Mouse (Mus musculus) midbrain, embryonic 14.5 days (tissue): Measurements from ENCODE around the gene Cadm1. TPM values are rescaled to one million over a fixed set of nuclear protein-coding genes. Genes with fewer than 3 reads are reported as not detected.

Source experiments
- ATAC-seq: fragments of 200-750 bp; cut with Nextera tagmentation; 2 replicates; pipeline ENCODE4 v1.8.0; 2017; ENCODE audit warnings: moderate number of reproducible peaks, moderate library complexity; ENCODE audit not compliant: low FRiP score, low TSS enrichment
- DNase-seq: peaks from one replicate; pipeline ENCODE4 v3.0.0-alpha.2; 2015
- H3K27ac ChIP-seq: fragments of 300-500 bp; sonication (generic); replicated peaks from 2 replicates; pipeline ENCODE4 v1.5.1; 2014; ENCODE audit warnings: mild to moderate bottlenecking, low read depth, low read length, moderate library complexity
- H3K27me3 ChIP-seq: fragments of 300-500 bp; sonication (generic); 2 replicates; pipeline ENCODE4 v1.6.1; 2014; ENCODE audit warnings: low read length, control low read depth, mixed read lengths; ENCODE audit not compliant: control insufficient read depth, insufficient read depth
- H3K36me3 ChIP-seq: fragments of 300-500 bp; sonication (generic); 2 replicates; pipeline ENCODE4 v1.6.1; 2014; ENCODE audit warnings: low read length, control low read depth; ENCODE audit not compliant: control insufficient read depth, insufficient read depth
- H3K4me1 ChIP-seq: fragments of 300-500 bp; sonication (generic); 2 replicates; pipeline ENCODE4 v1.6.1; 2014; ENCODE audit warnings: mild to moderate bottlenecking, antibody characterized with exemption, low read length, control low read depth; ENCODE audit not compliant: control insufficient read depth, insufficient read depth
- H3K4me2 ChIP-seq: fragments of 300-500 bp; sonication (generic); 2 replicates; pipeline ENCODE4 v1.6.1; 2014; ENCODE audit warnings: mild to moderate bottlenecking, low read length, moderate library complexity
- H3K4me3 ChIP-seq: fragments of 300-500 bp; sonication (generic); replicated peaks from 2 replicates; pipeline ENCODE4 v1.5.1; 2014; ENCODE audit warnings: low read depth, low read length
- H3K9ac ChIP-seq: fragments of 300-500 bp; sonication (generic); replicated peaks from 2 replicates; pipeline ENCODE4 v1.6.1; 2014; ENCODE audit warnings: mild to moderate bottlenecking, low read length, moderate library complexity
- H3K9me3 ChIP-seq: fragments of 300-500 bp; sonication (generic); 2 replicates; pipeline ENCODE4 v1.6.1; 2016; ENCODE audit warnings: low read length, control low read depth, mixed read lengths; ENCODE audit not compliant: control insufficient read depth
- whole genome bisulfite sequencing: fragments of 180-500 bp; shearing (Covaris S2); extraction: QIAGEN DNeasy Blood & Tissue Kit; methylation state at CpG from one replicate; pipeline ENCODE4 v1.1.7; 2014; 5-methylcytosine and 5-hydroxymethylcytosine counted together
- polyA plus RNA-seq: library from polyadenylated mRNA; unstranded; fragments of >200 nt; fragmentation: Nextera tagmentation; extraction: Ambion mirVana; gene quantifications from 2 replicates; pipeline ENCODE4 v1.2.1, GENCODE M21; 2014

The Cadm1 gene
- polyA plus RNA-seq, 1 experiment from 2014 or later = 204 TPM

DNA sequence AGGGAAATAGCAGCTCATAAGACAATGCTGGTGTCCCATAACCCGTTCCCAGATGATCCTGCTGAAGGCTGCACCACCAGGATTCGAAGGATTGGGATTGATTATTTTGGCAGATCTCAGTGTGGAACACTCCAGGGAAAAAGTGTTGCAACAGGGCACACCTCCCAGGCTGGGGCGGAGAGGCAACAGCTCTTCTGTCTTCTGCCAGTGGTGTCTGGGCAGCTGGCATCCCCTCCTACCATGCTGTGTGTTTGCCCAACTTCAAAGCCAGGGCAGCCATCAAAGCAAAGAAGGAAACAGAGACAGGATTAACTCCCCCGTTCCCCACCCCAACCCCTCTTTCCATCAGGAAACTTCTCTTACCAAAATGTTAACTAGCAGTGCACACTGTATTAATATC, 13.7 kb upstream of the Cadm1 start:
- no peak overlapping the region for H3K4me3 ChIP-seq
- H3K9me3 ChIP-seq = no peaks in the 10 kb centered on the region
- H3K4me1 ChIP-seq = 0 out of 2 replicates have a peak, but pooled peaks cover 2% of the 10 kb centered on the region
- no peaks in the 10 kb centered on the region for H3K27me3 ChIP-seq
- no peak for DNase-seq
- H3K36me3 ChIP-seq = no peaks in the 10 kb centered on the region
- no peak overlapping the region for H3K4me2 ChIP-seq
- 41% methylated on average over 4 of the region's 4 CpGs for WGBS
- H3K27ac ChIP-seq = no peak overlapping the region
- no peak overlapping the region for H3K9ac ChIP-seq
- no peak for ATAC-seq

DNA sequence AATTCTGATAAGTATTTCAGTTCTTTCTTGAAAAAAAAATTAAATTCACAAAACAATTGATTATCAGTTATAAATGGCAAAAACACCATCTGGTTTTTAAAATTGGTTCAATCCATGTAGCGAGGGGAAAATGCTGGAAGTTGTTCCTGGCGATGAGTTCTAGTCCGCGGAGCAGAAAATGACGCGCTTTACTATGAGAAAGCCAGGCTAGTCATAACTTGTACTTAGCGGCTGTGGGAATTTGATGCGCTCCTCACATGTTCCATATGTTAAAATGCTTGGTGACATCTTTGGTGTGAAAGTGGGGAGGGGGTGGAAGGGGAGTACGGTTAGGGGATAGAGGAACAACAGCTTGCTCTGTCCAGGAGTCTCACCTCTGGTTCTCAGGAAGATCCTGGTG, 2.7 kb upstream of the Cadm1 start:
- DNase-seq (no peak), ATAC-seq (no peak)
- Histone ChIP-seq H3K4me2 (no peak overlapping the region), H3K9me3 (no peaks in the 10 kb centered on the region), H3K9ac (no peak overlapping the region), H3K4me3 (no peak overlapping the region), H3K4me1 (peaks cover 9% of the 10 kb centered on the region; the same call in 1 of the 2 replicates), H3K36me3 (no peaks in the 10 kb centered on the region), H3K27me3 (peaks cover 3% of the 10 kb centered on the region; the same call in 1 of the 2 replicates), H3K27ac (no peak overlapping the region)
- WGBS = 96% methylated on average over 9 of the region's 9 CpGs

DNA sequence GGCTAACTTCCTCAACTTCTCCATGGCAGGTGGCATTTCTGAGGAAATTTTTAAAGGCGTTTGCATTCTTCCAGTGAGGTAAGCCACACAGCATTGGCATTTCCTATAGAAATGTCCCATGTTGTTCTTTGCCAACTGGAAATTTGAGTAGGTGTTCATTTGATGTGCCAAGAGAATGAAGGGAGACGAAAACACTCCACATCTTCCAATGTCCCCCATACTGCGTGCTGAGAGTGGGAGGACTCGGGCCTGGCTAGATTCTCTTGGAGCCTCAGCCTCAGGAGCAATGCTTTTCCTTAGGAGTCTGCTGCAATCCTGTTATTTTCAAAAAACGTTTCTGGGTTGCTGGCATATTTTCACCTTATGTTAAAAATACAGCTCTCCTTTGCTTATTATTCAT, 2.2 kb upstream of the Cadm1 start:
- H3K9me3 ChIP-seq = no peaks in the 10 kb centered on the region
- 84% methylated on average over 5 of the region's 5 CpGs for WGBS
- H3K4me3 ChIP-seq = no peak overlapping the region
- DNase-seq = no peak
- peaks cover 3% of the 10 kb centered on the region; the same call in 1 of the 2 replicates for H3K27me3 ChIP-seq
- H3K9ac ChIP-seq = no peak overlapping the region
- H3K4me1 ChIP-seq = peaks cover 12% of the 10 kb centered on the region; the same call in 1 of the 2 replicates
- no peaks in the 10 kb centered on the region for H3K36me3 ChIP-seq
- H3K27ac ChIP-seq = no peak overlapping the region
- H3K4me2 ChIP-seq = no peak overlapping the region
- no peak for ATAC-seq

DNA sequence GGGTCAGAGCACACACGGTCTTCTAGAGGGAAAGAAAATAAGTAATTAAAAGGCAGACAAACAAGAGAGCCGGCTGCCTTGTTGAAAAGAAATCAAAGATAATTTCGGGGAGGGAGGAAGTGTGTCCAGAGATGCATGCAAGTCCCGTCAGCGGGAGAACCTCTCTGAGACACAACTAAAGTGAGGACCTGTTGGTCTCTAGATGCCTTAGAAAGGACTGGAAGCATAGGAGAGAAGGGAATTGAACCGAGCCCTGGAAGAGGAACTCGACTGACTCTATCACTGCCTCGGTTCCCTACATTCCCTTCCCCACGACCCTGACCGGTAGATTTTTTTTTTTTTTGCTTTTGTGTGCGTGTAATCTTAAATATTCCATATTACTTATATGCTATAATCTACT, 791 bp upstream of the Cadm1 start:
- no peak overlapping the region for H3K9ac ChIP-seq
- peak overlapping the region; percentile 90; the same call in 1 of the 2 replicates for H3K27ac ChIP-seq
- DNase-seq (peak; percentile 37), ATAC-seq (no peak)
- H3K4me1 ChIP-seq = peaks cover 25% of the 10 kb centered on the region; the same call in 1 of the 2 replicates
- H3K27me3 ChIP-seq = peaks cover 3% of the 10 kb centered on the region; the same call in 1 of the 2 replicates
- no peaks in the 10 kb centered on the region for H3K9me3 ChIP-seq
- peak overlapping the region; percentile 85 for H3K4me2 ChIP-seq
- 3% methylated on average over 11 of the region's 11 CpGs for WGBS
- H3K36me3 ChIP-seq = no peaks in the 10 kb centered on the region
- peak overlapping the region; percentile 80 for H3K4me3 ChIP-seq

DNA sequence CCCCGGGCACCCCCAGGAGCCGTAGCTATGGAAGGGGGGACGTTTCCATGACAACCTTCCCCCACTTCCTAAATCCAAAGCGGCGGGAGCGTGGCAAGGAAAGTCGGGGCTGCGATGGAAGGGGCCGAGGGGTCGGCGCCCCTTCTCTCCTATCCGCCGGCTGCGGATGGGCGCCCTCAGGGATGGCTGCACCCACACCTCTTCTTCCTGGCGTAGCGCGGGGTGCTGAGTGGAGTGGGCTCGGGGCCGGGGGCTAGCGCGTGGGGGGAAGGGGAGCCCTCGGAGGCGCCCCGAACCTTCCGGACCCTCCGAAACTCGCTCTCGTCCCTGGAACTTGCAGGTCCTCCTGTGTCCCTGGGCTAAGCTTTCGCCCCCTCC, 560 bp downstream of the Cadm1 start:
- ATAC-seq = peak; percentile 35
- under 1% methylated on average over 26 of the region's 30 CpGs for WGBS
- H3K4me2 ChIP-seq = peak overlapping the region; percentile 85

DNA sequence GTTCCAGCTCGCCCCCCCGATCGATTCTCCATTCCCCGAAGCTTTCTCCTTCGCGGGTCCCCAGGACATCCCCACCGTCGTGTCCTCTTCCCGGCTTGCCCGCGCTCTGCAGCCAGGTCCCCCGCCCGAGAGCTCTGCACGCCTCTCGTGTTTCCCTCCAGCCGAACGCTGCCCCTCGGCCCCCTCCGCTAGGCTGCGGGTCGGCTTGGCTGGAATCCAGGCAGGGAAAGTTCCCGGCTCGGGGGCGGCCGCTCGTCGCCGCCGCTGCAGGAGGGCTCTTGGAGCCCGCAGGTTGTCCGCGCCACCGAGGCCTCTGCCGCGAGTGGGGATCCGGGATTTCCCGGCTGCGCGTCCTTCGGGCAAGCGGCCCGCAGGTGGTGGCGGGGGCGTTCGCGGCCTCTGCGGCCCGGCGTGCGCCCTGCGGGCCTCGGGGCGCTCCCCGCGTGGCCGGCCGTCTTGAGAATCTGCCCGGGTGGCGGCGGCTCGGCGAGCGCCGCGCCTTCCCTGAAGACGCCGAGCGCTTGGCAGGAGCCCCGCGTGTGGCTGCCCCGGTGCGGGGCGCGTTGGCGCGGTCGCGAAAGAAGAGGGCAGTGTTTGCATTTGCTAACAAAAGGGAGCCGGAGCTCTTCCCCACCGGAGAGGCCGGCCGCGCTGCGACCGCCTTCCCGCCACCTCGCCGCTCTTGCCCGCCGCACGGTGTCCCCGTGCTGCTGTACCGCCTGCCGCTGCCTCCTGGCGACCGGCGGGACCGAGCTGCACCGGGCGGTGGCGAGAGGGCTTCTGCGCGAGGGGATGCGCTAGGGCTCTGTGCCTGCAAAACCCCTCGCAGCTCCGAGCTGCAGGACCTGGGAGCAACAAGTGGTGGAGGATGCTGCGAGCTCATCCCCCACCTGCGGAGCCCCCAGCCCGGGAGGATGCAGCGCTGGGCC, 1.2 kb downstream of the Cadm1 start:
- H3K4me1 ChIP-seq = peaks cover 25% of the 10 kb centered on the region; the same call in 1 of the 2 replicates
- peak overlapping the region; percentile 80 for H3K4me3 ChIP-seq
- H3K36me3 ChIP-seq = no peaks in the 10 kb centered on the region
- ATAC-seq (0 out of 2 replicates have a peak, but pooled peaks have one; percentile 11), DNase-seq (peak; percentile 82)
- no peaks in the 10 kb centered on the region for H3K9me3 ChIP-seq
- peak overlapping the region; percentile 85 for H3K4me2 ChIP-seq
- H3K9ac ChIP-seq = peak overlapping the region; percentile 88
- peak overlapping the region; percentile 90 for H3K27ac ChIP-seq
- H3K27me3 ChIP-seq = peaks cover 8% of the 10 kb centered on the region; the same call in 1 of the 2 replicates
- under 1% methylated on average over 103 of the region's 110 CpGs for WGBS

More for the DNA sequence above, 560 bp downstream of the Cadm1 start:
- H3K36me3 ChIP-seq = no peaks in the 10 kb centered on the region
- peaks cover 8% of the 10 kb centered on the region; the same call in 1 of the 2 replicates for H3K27me3 ChIP-seq
- peak overlapping the region; percentile 90 for H3K27ac ChIP-seq
- H3K4me1 ChIP-seq = peaks cover 25% of the 10 kb centered on the region; the same call in 1 of the 2 replicates
- H3K9me3 ChIP-seq = no peaks in the 10 kb centered on the region
- peak overlapping the region; percentile 88 for H3K9ac ChIP-seq
- DNase-seq = no peak
- peak overlapping the region; percentile 80 for H3K4me3 ChIP-seq

DNA sequence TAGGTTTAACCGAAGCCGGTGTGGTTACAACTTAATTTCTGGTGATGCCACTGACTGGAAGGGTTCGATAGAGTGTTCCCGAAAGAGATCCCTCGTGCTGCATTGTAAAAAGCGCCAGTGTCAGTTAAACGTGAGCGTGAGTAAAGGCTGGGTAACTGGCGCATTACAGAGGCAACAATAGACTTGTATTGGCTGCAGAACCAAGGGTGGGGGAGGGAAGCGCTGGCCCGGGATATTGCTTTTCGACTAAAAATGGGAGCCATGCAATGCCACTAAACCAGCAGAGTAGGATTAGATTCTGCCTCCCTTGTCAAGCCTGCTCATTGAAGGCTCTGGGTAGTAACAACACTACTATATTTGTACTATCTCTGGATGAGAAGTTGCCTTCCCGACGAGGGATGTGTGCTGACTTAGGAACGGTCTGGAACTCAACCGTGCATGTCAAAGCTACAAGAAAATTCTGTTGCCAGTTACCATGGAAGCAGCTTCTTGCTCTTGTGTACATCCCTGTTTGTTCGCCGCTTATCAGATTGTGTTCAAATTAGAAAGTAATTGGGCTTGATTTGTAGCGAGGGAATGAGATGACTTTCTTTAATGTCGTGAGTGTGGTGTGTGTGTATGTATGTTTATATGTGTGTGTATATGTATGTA, 2.4 kb downstream of the Cadm1 start:
- no peak for ATAC-seq
- Histone ChIP-seq H3K9me3 (no peaks in the 10 kb centered on the region), H3K4me1 (peaks cover 25% of the 10 kb centered on the region; the same call in 1 of the 2 replicates), H3K27me3 (peaks cover 17% of the 10 kb centered on the region; the same call in 1 of the 2 replicates), H3K9ac (peak overlapping the region; percentile 88), H3K36me3 (no peaks in the 10 kb centered on the region), H3K4me2 (peak overlapping the region; percentile 85), H3K4me3 (peak overlapping the region; percentile 80), H3K27ac (peak overlapping the region; percentile 90; the same call in 1 of the 2 replicates)
- WGBS = 1% methylated on average over 20 of the region's 20 CpGs
- peak; percentile 73 for DNase-seq

DNA sequence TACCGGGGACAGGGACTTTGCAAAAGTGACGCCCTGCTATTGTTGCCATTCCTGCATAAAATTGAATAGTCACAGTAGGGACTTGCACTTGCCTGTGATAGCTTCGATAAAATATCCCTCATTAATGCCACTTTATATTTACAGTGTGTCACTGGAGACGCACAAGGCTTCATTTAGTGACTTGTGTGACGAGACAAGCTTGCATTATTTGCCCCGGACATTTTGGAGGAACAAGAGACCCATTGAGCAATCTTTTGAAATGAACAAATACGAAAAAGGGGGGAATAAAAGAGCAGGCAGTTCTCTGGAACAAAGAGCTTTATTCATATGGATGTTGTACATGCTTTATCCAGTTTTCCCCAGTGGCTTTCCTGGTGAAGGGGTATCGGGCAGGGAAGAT, 3.5 kb downstream of the Cadm1 start:
- 2% methylated on average over 8 of the region's 8 CpGs for WGBS
- Histone ChIP-seq H3K27ac (no peak overlapping the region), H3K9ac (peak overlapping the region; percentile 22), H3K9me3 (no peaks in the 10 kb centered on the region), H3K36me3 (no peaks in the 10 kb centered on the region), H3K4me1 (peaks cover 25% of the 10 kb centered on the region; the same call in 1 of the 2 replicates), H3K27me3 (peaks cover 16% of the 10 kb centered on the region; the same call in 1 of the 2 replicates), H3K4me2 (peak overlapping the region; percentile 85), H3K4me3 (peak overlapping the region; percentile 80)
- ATAC-seq = no peak
- DNase-seq = peak; percentile 47
